22 mouse cellular contexts compared by ENCODE assay signal in the genomic region with DNA sequence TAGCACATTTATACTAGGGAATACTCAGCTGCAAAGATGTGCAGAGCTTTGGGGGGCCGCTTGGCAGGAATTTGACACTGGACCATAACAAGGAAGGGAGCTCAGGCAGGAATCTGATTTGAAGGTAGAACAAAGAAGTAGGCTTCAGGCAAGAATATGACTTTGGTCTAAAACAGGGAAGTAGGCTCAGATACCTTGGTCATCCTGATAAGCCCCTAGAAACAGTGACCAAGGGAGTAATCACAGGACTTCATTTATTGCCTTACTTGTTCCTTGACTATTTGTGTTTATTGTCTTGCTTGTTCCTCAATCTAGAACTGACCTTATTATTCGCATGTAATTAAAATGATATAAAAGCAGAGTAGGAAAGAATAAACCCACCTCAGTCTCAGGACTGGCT.
"Had no signal": no experiment of that assay in that cellular context is flagged by ENCODE, and none has a peak within 500 bp of the region (broad histone marks: within the 10 kb centered on the region; RNA-seq: fewer than 3 reads in every experiment).

No protein-coding gene starts in this region.

- DNase-seq: lung, adult 2 months; lung, postnatal 14 days; lung, postnatal 36 days; midbrain, embryonic 14.5 days; retina, postnatal 1 day; right cerebral cortex, adult 18-20 months; right cerebral cortex, postnatal 25 days; thymus, adult 2 months; thymus, postnatal 25 days; thymus, postnatal 4 days had no signal

- H3K27me3 ChIP-seq: lung, embryonic 15.5 days; megakaryocyte, embryonic 14.5 days; neural tube, embryonic 13.5 days; neural tube, embryonic 15.5 days; stomach, embryonic 15.5 days had no signal

- H3K4me1 ChIP-seq: midbrain, embryonic 10.5 days; midbrain, embryonic 12.5 days; neural tube, embryonic 13.5 days; stomach, embryonic 15.5 days had no signal

- H3K9ac ChIP-seq: lung, embryonic 15.5 days; midbrain, embryonic 12.5 days; neural tube, embryonic 13.5 days; neural tube, embryonic 15.5 days; stomach, embryonic 15.5 days had no signal

- H3K4me2 ChIP-seq: lung, embryonic 15.5 days; midbrain, embryonic 12.5 days; neural tube, embryonic 13.5 days; neural tube, embryonic 15.5 days; stomach, embryonic 15.5 days had no signal

- H3K36me3 ChIP-seq: lung, embryonic 15.5 days; midbrain, embryonic 10.5 days; midbrain, embryonic 12.5 days; neural tube, embryonic 13.5 days; neural tube, embryonic 15.5 days; stomach, embryonic 15.5 days had no signal

- ATAC-seq: lung, postnatal 0 days; midbrain, embryonic 16.5 days had no signal

- H3K4me3 ChIP-seq: lung, embryonic 15.5 days; megakaryocyte, embryonic 14.5 days; midbrain, embryonic 10.5 days; midbrain, embryonic 12.5 days; myocyte; neural tube, embryonic 13.5 days; neural tube, embryonic 15.5 days; stomach, embryonic 15.5 days had no signal

- H3K9me3 ChIP-seq: lung, embryonic 15.5 days; megakaryocyte, embryonic 14.5 days; midbrain, embryonic 10.5 days; midbrain, embryonic 12.5 days; neural tube, embryonic 13.5 days; neural tube, embryonic 15.5 days; stomach, embryonic 15.5 days had no signal

- H3K27ac ChIP-seq: lung, embryonic 15.5 days; macrophage; midbrain, embryonic 10.5 days; midbrain, embryonic 12.5 days; neural tube, embryonic 13.5 days; neural tube, embryonic 15.5 days; stomach, embryonic 15.5 days; stomach, postnatal 0 days had no signal
